Mouse (Mus musculus) thymus, adult 2 months (tissue): ENCODE data around the gene Fopnl.

Experiments used
- CTCF ChIP-seq: fragments of 200-500 bp; IDR thresholded peaks from 2 replicates; pipeline ENCODE4 v1.5.1; 2012; ENCODE audit warnings: mild to moderate bottlenecking, control low read depth, low read length, moderate library complexity, borderline replicate concordance; ENCODE audit not compliant: control insufficient read depth, poor library complexity, insufficient read depth; ENCODE audit errors: extremely low read depth
- POLR2A ChIP-seq: fragments of 200-500 bp; IDR thresholded peaks from 2 replicates; pipeline ENCODE4 v1.6.1; 2012; ENCODE audit warnings: mild to moderate bottlenecking, low read length, control low read depth, moderate library complexity; ENCODE audit not compliant: control insufficient read depth, poor library complexity, insufficient read depth; ENCODE audit errors: extremely low read depth

GRCm38 (mm10) chr16:14366017-14366416 lies 48.8 kb upstream of the Fopnl start:
- TF ChIP-seq POLR2A (no peak), CTCF (no peak)
